Mouse (Mus musculus): Measurements from ENCODE around the gene Il34. TPM values are rescaled to one million over a fixed set of nuclear protein-coding genes. Genes with fewer than 3 reads are reported as not detected.

The Il34 gene
- 10.5 and 11.8 TPM in 2 replicates for polyA plus RNA-seq (2015; fragmentation: Nextera tagmentation; extraction: Ambion mirVana)

- DNase-seq (ENCODE audit: low spot score): peak; percentile 84
Observed at GRCm38 (mm10) chr8:110805669-110806068, at the start of gene Il34. Il34 (minus strand) TSS chr8:110805924.

- DNase-seq (ENCODE audit: low spot score): no peak
Observed at GRCm38 (mm10) chr8:110851186-110851585, 45.5 kb upstream of the Il34 start.

GRCm38 (mm10) chr8:110847645-110848495 lies 42.1 kb upstream of the Il34 start:
- peak; percentile 2 for DNase-seq (ENCODE audit: low spot score)

- no peak for DNase-seq (ENCODE audit: low spot score)
Observed at GRCm38 (mm10) chr8:110847171-110847549, 41.4 kb upstream of the Il34 start.

GRCm38 (mm10) chr8:110846405-110847170 lies 40.9 kb upstream of the Il34 start, which contains the start of the genes Cog4 and Sf3b3:
Cog4 (plus strand) TSS chr8:110846600.
Sf3b3 (minus strand) TSS chr8:110846787.
- DNase-seq (ENCODE audit: low spot score): peak; percentile 91

GRCm38 (mm10) chr8:110845821-110846404 lies 40.2 kb upstream of the Il34 start:
- DNase-seq (ENCODE audit: low spot score): peak; percentile 30

- no peak for DNase-seq (ENCODE audit: low spot score)
Observed at GRCm38 (mm10) chr8:110844941-110845340, 39.2 kb upstream of the Il34 start.

- DNase-seq (ENCODE audit: low spot score): no peak
Observed at GRCm38 (mm10) chr8:110843207-110843606, 37.5 kb upstream of the Il34 start.

GRCm38 (mm10) chr8:110842012-110842574 lies 36.4 kb upstream of the Il34 start:
- no peak for DNase-seq (ENCODE audit: low spot score)

- DNase-seq (ENCODE audit: low spot score): no peak
Observed at GRCm38 (mm10) chr8:110831956-110832355, 26.2 kb upstream of the Il34 start.

GRCm38 (mm10) chr8:110828511-110828910 lies 22.8 kb upstream of the Il34 start:
- DNase-seq (ENCODE audit: low spot score): no peak

- no peak for DNase-seq (ENCODE audit: low spot score)
Observed at GRCm38 (mm10) chr8:110824861-110825260, 19.1 kb upstream of the Il34 start.

- no peak for DNase-seq (ENCODE audit: low spot score)
Observed at GRCm38 (mm10) chr8:110821960-110822359, 16.2 kb upstream of the Il34 start.

- no peak for DNase-seq (ENCODE audit: low spot score)
Observed at GRCm38 (mm10) chr8:110820257-110820656, 14.5 kb upstream of the Il34 start.

GRCm38 (mm10) chr8:110818593-110818992 lies 12.9 kb upstream of the Il34 start:
- no peak for DNase-seq (ENCODE audit: low spot score)

- no peak for DNase-seq (ENCODE audit: low spot score)
Observed at GRCm38 (mm10) chr8:110816990-110817389, 11.3 kb upstream of the Il34 start.

- no peak for DNase-seq (ENCODE audit: low spot score)
Observed at GRCm38 (mm10) chr8:110815308-110815707, 9.6 kb upstream of the Il34 start.

GRCm38 (mm10) chr8:110813081-110813812 lies 7.5 kb upstream of the Il34 start:
- DNase-seq (ENCODE audit: low spot score): no peak

- DNase-seq (ENCODE audit: low spot score): no peak
Observed at GRCm38 (mm10) chr8:110812349-110813080, 6.8 kb upstream of the Il34 start.

GRCm38 (mm10) chr8:110811793-110812192 lies 6.1 kb upstream of the Il34 start:
- DNase-seq (ENCODE audit: low spot score): no peak

Data from thymus, postnatal 0 days (tissue).